Mouse (Mus musculus): ENCODE measurements around the gene Tdrd12.

The Tdrd12 gene

DNA sequence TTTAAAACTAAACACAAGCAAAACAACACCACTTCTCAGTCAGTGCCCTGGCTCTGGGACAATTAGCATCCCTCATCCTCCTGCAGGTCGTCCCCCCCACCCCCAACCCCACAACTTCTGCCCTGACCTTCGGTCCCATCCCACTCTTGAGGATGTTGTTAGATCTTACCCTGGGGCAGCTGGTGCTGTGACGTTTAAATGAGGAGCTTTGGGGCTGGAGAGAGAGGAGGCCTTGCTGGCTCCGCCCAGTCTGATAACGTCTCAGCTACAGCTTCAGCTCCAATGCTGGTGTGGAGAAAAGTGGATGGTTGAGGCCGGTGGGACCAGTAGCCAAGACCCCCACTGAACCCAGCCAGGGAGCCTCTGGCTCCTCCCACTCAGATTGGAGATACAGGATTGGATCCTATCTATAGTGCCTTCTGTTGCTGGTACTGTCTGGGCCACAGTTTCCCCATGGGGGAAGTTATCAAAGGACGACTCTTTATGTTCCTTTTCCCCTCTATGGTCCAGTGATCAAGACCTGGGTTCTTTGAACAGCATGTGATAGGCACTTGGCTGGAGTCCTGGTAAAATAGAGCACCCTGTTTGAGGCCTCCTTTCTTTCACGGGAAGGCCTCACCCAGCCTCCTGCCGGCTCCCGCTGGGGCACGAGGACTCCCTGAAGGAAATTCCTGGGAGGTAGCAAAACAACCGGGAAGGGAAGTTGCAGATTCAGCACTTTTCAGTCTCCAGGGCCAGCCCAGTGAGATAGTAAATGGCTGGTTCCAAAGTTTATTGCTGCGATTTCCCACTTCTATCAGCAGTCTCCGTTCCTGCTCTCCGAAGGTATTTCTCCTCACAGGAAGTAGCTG, 89.3 kb downstream of the Tdrd12 start, which contains the start of gene Slc7a9:
TSS of gene Slc7a9 (plus strand) at position 801 of the 851 bp plus-strand sequence.
- DNase-seq: peak; percentile 76

DNA sequence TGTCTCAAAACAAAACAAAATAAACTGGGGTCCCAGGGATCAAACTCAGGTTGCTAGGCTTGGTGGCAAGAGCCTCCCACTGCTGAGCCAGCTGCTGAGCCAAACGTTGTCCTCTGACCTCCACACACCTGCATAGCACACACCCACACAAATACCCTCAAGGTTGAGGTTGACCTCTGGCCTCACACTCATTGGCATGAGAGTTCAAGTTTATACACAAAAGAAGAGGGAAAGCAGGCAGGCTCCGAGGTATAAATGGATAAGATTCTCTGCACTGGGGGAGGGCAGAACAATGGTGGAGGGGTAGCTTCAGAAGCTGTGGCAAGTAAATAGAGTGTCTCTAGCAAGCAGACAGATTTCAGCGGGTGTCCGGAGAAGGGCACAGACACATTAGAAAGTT, 90.0 kb downstream of the Tdrd12 start:
- DNase-seq: peak; percentile 34

DNA sequence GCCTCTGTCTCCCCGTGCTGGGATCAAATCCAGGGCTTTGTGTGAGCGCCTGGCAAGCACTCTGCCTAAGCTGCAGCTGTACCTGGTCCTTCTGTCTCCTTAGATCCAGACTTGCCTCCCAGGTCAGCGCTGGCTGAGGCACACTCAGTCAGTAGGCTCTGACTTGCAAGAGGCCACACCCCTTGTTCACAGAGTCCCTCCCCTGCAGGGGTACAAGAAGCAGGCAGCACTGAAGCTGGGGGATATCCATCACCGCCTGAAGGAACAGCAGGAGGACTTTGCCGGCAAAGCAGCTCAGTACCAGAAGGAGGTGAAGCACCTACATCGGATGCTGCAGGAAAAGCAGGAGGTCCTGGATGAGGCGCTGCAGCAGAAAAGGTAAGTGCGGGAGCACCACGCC, 102.3 kb downstream of the Tdrd12 start:
- DNase-seq: no peak

DNA sequence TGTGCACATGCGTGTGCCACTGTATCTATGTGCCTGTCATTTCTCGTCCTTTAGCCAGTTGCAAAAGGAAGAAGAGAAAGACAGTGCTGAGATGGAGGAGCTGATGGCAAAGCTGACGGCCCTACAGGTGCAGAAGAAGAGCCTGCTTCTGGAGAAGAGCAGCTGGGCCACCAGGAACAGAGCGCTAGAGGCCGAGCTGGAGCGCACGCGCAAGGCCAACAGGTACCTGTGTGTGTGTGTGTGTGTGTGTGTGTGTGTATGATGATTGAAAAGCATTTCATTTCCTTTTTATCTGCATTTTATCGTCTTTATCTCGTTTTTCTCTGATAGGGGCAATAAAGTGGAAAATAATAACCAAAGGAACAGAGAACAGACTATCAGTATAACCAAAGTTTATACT, 109.4 kb downstream of the Tdrd12 start:
- DNase-seq: no peak

DNA sequence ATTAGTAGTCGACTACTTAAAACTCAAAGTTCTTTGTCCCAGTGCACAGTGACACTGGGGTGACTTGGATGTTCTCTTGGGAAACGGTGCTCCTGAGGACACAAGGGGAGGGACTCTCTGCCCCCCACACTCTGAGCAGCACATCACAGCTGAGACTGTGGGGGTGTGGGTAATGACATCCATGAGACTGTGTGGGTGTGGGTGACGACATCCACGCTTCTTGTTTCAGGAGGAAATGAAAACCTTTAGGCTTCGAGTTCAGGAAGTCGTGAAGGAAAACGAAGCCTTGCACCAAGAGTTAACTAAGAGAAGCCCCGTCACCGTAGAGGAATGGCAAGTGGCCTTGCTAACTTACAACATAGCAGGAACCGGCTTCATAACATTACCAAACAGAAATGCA, 114.5 kb downstream of the Tdrd12 start:
- DNase-seq: no peak

All from kidney, postnatal 10 days (tissue).